Mouse (Mus musculus) E14TG2a.4 (cell line): ENCODE measurements around the gene Spns3.

Source experiments
- CTCF ChIP-seq: conservative IDR thresholded peaks from 2 replicates; pipeline ENCODE4 v1.5.1; 2014; ENCODE audit warnings: low read length
- NANOG ChIP-seq: IDR thresholded peaks from 2 replicates; pipeline ENCODE4 v1.6.1; 2014; ENCODE audit warnings: borderline replicate concordance, low read length, mixed read lengths
- POU5F1 ChIP-seq: IDR thresholded peaks from 2 replicates; pipeline ENCODE4 v1.6.1; 2014; ENCODE audit warnings: low read length, borderline replicate concordance

DNA sequence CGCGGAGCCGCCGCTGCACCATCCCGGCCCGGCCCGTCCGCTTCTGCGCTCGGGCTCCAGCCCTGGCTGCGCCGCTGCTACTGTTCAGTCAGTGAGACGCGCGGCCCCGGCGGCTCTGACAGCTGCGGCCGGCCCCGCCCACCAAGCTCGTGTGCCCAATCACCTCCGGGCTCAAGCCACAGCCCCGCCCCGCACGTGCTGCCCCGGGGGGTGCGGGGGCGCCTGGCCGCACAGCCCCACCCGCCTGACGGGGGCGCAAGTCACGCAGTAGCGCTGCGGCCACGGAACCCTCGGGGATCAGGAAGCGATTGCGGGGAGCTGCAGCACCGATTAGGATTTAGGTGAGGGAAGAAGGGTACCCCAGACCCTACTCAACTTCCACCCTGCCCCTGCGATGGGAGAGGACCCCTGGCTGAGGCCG is 60.4 kb downstream of the Spns3 start, which contains the start of gene Spns2:
- TF ChIP-seq CTCF (no peak), NANOG (no peak), POU5F1 (no peak)
